14 mouse cellular contexts compared by ENCODE assay signal in genomic region chr7:5083325-5084105, GRCm38 (mm10). TPM values are rescaled to one million over a fixed set of nuclear protein-coding genes. Genes with fewer than 3 reads are reported as not detected.
DNase-seq lines count a peak whose midpoint lies in the region; ATAC-seq and TF ChIP-seq lines count a peak whose summit lies in the region.
"Had no signal": no experiment of that assay in that cellular context is flagged by ENCODE, and none has a peak within 500 bp of the region (broad histone marks: within the 10 kb centered on the region; RNA-seq: fewer than 3 reads in every experiment).

No protein-coding gene starts in this region.

- no peak for TF ChIP-seq POLR2A in MEL (IDR thresholded peaks at IDR 0.05; ENCODE audit: control insufficient read depth in 1 of 2, insufficient read depth in 1 of 2, low read depth in 1 of 2, low read length in 2 of 2, poor library complexity in 1 of 2)

- peaks cover 57% of the 10 kb centered on the region for H3K79me2 ChIP-seq in MEL (ENCODE audit: control insufficient read depth, insufficient read depth, low read length, poor library complexity)

- no peaks in the 10 kb centered on the region for H3K9me3 ChIP-seq in MEL (replicated peaks; ENCODE audit: insufficient read depth, low read length)
- H3K9me3 ChIP-seq in kidney, postnatal 0 days (replicated peaks; ENCODE audit: low read length): no peaks in the 10 kb centered on the region
- H3K9me3 ChIP-seq: heart, embryonic 13.5 days; limb, embryonic 12.5 days had no signal

- peaks cover 9 to 38% of the 10 kb centered on the region in 2 experiments for H3K36me3 ChIP-seq in MEL (ENCODE audit: control insufficient read depth in 1 of 2, insufficient read depth in 2 of 2, low read length in 2 of 2)
- peaks cover 30% of the 10 kb centered on the region; the same call in 1 of the 2 replicates for H3K36me3 ChIP-seq in kidney, postnatal 0 days (ENCODE audit: insufficient read depth, low read length)

- no peak overlapping the region for H3K9ac ChIP-seq in MEL (ENCODE audit: control insufficient read depth, low read depth, low read length, poor library complexity, severe bottlenecking)
- peak overlapping the region; percentile 18; the same call in 1 of the 2 replicates for H3K9ac ChIP-seq in kidney, postnatal 0 days (ENCODE audit: low read depth, low read length)
- H3K9ac ChIP-seq: heart, embryonic 13.5 days; limb, embryonic 12.5 days had no signal

- ATAC-seq in kidney, postnatal 0 days (replicated peaks; ENCODE audit: low FRiP score, low read depth): no peak
- peak; percentile 71 for ATAC-seq in monocyte, adult 5-6 weeks (replicated peaks; ENCODE audit: insufficient number of reproducible peaks, low FRiP score, low TSS enrichment, poor library complexity, severe bottlenecking)
- ATAC-seq: inflammation-experienced regulatory T-cells, adult 6 months had no signal

- no peak for TF ChIP-seq RAD21 in MEL (IDR thresholded peaks at IDR 0.05; ENCODE audit: low read depth, low read length)

- TF ChIP-seq CTCF in MEL (IDR thresholded peaks at IDR 0.05 in 2 of 3, conservative IDR thresholded peaks at IDR 0.05 in 1 of 3; ENCODE audit: control insufficient read depth in 1 of 3, insufficient read depth in 1 of 3, low read depth in 2 of 3, low read length in 3 of 3, poor library complexity in 1 of 3, severe bottlenecking in 1 of 3): no peak
- no peak for TF ChIP-seq CTCF in kidney, postnatal 0 days (IDR thresholded peaks at IDR 0.05; ENCODE audit: low read depth)

- no peak overlapping the region for H3K4me2 ChIP-seq in kidney, postnatal 0 days (ENCODE audit: low read length)
- H3K4me2 ChIP-seq: heart, embryonic 13.5 days; limb, embryonic 12.5 days had no signal

- no peak for TF ChIP-seq EP300 in MEL (IDR thresholded peaks at IDR 0.05; ENCODE audit: low read depth in 1 of 2, low read length in 2 of 2)

- peaks cover 8 to 34% of the 10 kb centered on the region in 2 experiments for H3K4me1 ChIP-seq in MEL (ENCODE audit: control insufficient read depth in 1 of 2, insufficient read depth in 2 of 2, low read length in 2 of 2)
- no peaks in the 10 kb centered on the region; the same call in 1 of the 2 replicates for H3K4me1 ChIP-seq in kidney, postnatal 0 days (replicated peaks; ENCODE audit: insufficient read depth, low read length)

- peak; percentile 67 to 74 for DNase-seq in kidney, adult 8-10 months
- no peak for DNase-seq in kidney, postnatal 10 days
- DNase-seq in MEL (ENCODE audit: low read depth, low spot score): peak; percentile 39
- no peak for DNase-seq in kidney, postnatal 0 days (ENCODE audit: low spot score)
- DNase-seq in layer of hippocampus, adult 11-12 months (ENCODE audit: low spot score): no peak
- no peak for DNase-seq in layer of hippocampus, postnatal 25 days (ENCODE audit: extremely low spot score in 1 of 2, low spot score in 1 of 2)

- 87% methylated on average over 18 of the region's 18 CpGs for WGBS in kidney, postnatal 0 days

- H3K27ac ChIP-seq in MEL (ENCODE audit: control insufficient read depth, low read depth, low read length): no peak overlapping the region
- H3K27ac ChIP-seq in kidney, postnatal 0 days: no peak overlapping the region
- H3K27ac ChIP-seq: heart, embryonic 13.5 days; limb, embryonic 12.5 days had no signal

- no peak overlapping the region for H3K4me3 ChIP-seq in MEL (ENCODE audit: control insufficient read depth in 1 of 2, insufficient read depth in 1 of 2, low read depth in 2 of 2, low read length in 2 of 2)
- H3K4me3 ChIP-seq in kidney, postnatal 0 days (replicated peaks; ENCODE audit: low read depth, low read length): no peak overlapping the region
- H3K4me3 ChIP-seq: heart, embryonic 13.5 days; limb, embryonic 12.5 days had no signal

- no peaks in the 10 kb centered on the region for H3K27me3 ChIP-seq in MEL (ENCODE audit: control insufficient read depth in 1 of 2, insufficient read depth in 2 of 2, low read length in 2 of 2)
- H3K27me3 ChIP-seq in kidney, postnatal 0 days (ENCODE audit: insufficient read depth, low read length): no peaks in the 10 kb centered on the region
- H3K27me3 ChIP-seq: heart, embryonic 13.5 days; limb, embryonic 12.5 days had no signal

TF ChIP-seq in MEL, 35 proteins besides CTCF, POLR2A, EP300 and RAD21:
- no peak for TF ChIP-seq KAT2A (conservative IDR thresholded peaks at IDR 0.05; ENCODE audit: low read depth, low read length)
- no peak for TF ChIP-seq MYB (IDR thresholded peaks at IDR 0.05; ENCODE audit: low read depth, low read length)
- no peak for TF ChIP-seq RCOR1 (IDR thresholded peaks at IDR 0.05; ENCODE audit: low read depth, low read length)
- TF ChIP-seq ELF1 (IDR thresholded peaks at IDR 0.05; ENCODE audit: low read depth, low read length): no peak
- no peak for TF ChIP-seq GABPA (IDR thresholded peaks at IDR 0.05; ENCODE audit: low read depth, low read length)
- TF ChIP-seq TCF12 (IDR thresholded peaks at IDR 0.05; ENCODE audit: low read depth, low read length): no peak
- TF ChIP-seq TAL1 (IDR thresholded peaks at IDR 0.05; ENCODE audit: low read length): no peak
- TF ChIP-seq HCFC1 (IDR thresholded peaks at IDR 0.05; ENCODE audit: low read depth, low read length): no peak
- no peak for TF ChIP-seq POLR2AphosphoS2 (IDR thresholded peaks at IDR 0.05; ENCODE audit: low read length)
- no peak for TF ChIP-seq POLR2AphosphoS5 (IDR thresholded peaks at IDR 0.05; ENCODE audit: borderline replicate concordance, low read depth, low read length)
- TF ChIP-seq MXI1 (IDR thresholded peaks at IDR 0.05; ENCODE audit: low read depth, low read length): no peak
- no peak for TF ChIP-seq CHD1 (IDR thresholded peaks at IDR 0.05; ENCODE audit: low read depth, low read length)
- TF ChIP-seq TBP (IDR thresholded peaks at IDR 0.05; ENCODE audit: low read depth, low read length): no peak
- TF ChIP-seq BHLHE40 (IDR thresholded peaks at IDR 0.05; ENCODE audit: borderline replicate concordance, low read depth, low read length): no peak
- TF ChIP-seq SIN3A (IDR thresholded peaks at IDR 0.05; ENCODE audit: low read length): no peak
- TF ChIP-seq ETS1 (IDR thresholded peaks at IDR 0.05; ENCODE audit: low read depth, low read length): no peak
- no peak for TF ChIP-seq USF2 (IDR thresholded peaks at IDR 0.05; ENCODE audit: borderline replicate concordance in 1 of 2, insufficient read depth in 1 of 2, low read depth in 1 of 2, low read length in 2 of 2)
- TF ChIP-seq NELFE (IDR thresholded peaks at IDR 0.05; ENCODE audit: low read depth, low read length): no peak
- no peak for TF ChIP-seq CHD2 (IDR thresholded peaks at IDR 0.05; ENCODE audit: low read length)

RNA-seq across cellular contexts. Expression of gene Epn1, which starts 3.5 kb away (rescaled TPM):
- total RNA-seq in MEL (2012; rRNA removed): 72.3 and 75.5 TPM in 2 replicates
- polyA plus RNA-seq in MEL (2012; ENCODE audit: insufficient read depth in 1 of 2, insufficient read length in 2 of 2, low read depth in 1 of 2, low replicate concordance in 2 of 2, missing spikeins in 1 of 2): 100 to 1,000 TPM in 1 of 2 experiments, not detected in 1; 147 TPM
- polyA plus RNA-seq in kidney, postnatal 0 days (2015; fragmentation: Nextera tagmentation; extraction: Ambion mirVana): 58.4 and 61.7 TPM in 2 replicates
- 65.8 to 88.9 TPM (median 80.5 TPM) in 3 replicates for total RNA-seq in monocyte, adult 5-6 weeks (2017)
- total RNA-seq in layer of hippocampus, postnatal 25 days (2021): 100 to 1,000 TPM; 520 to 560 TPM

RNA-seq across cellular contexts. Expression of gene U2af2, which starts 21.6 kb away (rescaled TPM):
- total RNA-seq in MEL (2012; rRNA removed): 301 and 311 TPM in 2 replicates
- polyA plus RNA-seq in MEL (2012; ENCODE audit: insufficient read depth in 1 of 2, insufficient read length in 2 of 2, low read depth in 1 of 2, low replicate concordance in 2 of 2, missing spikeins in 1 of 2): 100 to 1,000 TPM; 477 to 491 TPM
- 95.0 and 103 TPM in 2 replicates for polyA plus RNA-seq in kidney, postnatal 0 days (2015; fragmentation: Nextera tagmentation; extraction: Ambion mirVana)
- total RNA-seq in monocyte, adult 5-6 weeks (2017): 119 to 185 TPM (median 151 TPM) in 3 replicates
- total RNA-seq in layer of hippocampus, postnatal 25 days (2021): 100 to 1,000 TPM; 170 to 180 TPM

RNA-seq across cellular contexts. Expression of gene Zfp580, which starts 32.2 kb away (rescaled TPM):
- total RNA-seq in MEL (2012; rRNA removed): 1.0 and 1.7 TPM in 2 replicates
- polyA plus RNA-seq in MEL (2012; ENCODE audit: insufficient read depth in 1 of 2, insufficient read length in 2 of 2, low read depth in 1 of 2, low replicate concordance in 2 of 2, missing spikeins in 1 of 2): 10 to 100 TPM in 1 of 2 experiments, not detected in 1; 19.9 TPM
- polyA plus RNA-seq in kidney, postnatal 0 days (2015; fragmentation: Nextera tagmentation; extraction: Ambion mirVana): 48.7 and 54.0 TPM in 2 replicates
- total RNA-seq in monocyte, adult 5-6 weeks (2017): not detected in 3 replicates
- 10 to 100 TPM; 43.1 to 44.0 TPM for total RNA-seq in layer of hippocampus, postnatal 25 days (2021)

RNA-seq across cellular contexts. Expression of gene Rfpl4, which starts 33.2 kb away (rescaled TPM):
- not detected in 2 replicates for total RNA-seq in MEL (2012; rRNA removed)
- not detected for polyA plus RNA-seq in MEL (2012; ENCODE audit: insufficient read depth in 1 of 2, insufficient read length in 2 of 2, low read depth in 1 of 2, low replicate concordance in 2 of 2, missing spikeins in 1 of 2)
- polyA plus RNA-seq in kidney, postnatal 0 days (2015; fragmentation: Nextera tagmentation; extraction: Ambion mirVana): not detected in 2 replicates
- total RNA-seq in monocyte, adult 5-6 weeks (2017): not detected in 3 replicates
- not detected for total RNA-seq in layer of hippocampus, postnatal 25 days (2021)
- total RNA-seq: midbrain, postnatal 0 days had no signal
- polyA plus RNA-seq: cerebellum, adult 2 months; embryonic facial prominence, embryonic 14.5 days; frontal cortex, adult 2 months; inflammation-experienced regulatory T-cells, adult 6 months; limb, embryonic 12.5 days; midbrain, postnatal 0 days had no signal

RNA-seq across cellular contexts. Expression of gene Rasl2-9, which starts 42.2 kb away (rescaled TPM):
- total RNA-seq in MEL (2012; rRNA removed): not detected in 2 replicates
- polyA plus RNA-seq in MEL (2012; ENCODE audit: insufficient read depth in 1 of 2, insufficient read length in 2 of 2, low read depth in 1 of 2, low replicate concordance in 2 of 2, missing spikeins in 1 of 2): 100 to 1,000 TPM in 1 of 2 experiments, under 1 TPM in 1; 0.65 to 196 TPM
- 0.79 and 0.83 TPM in 2 replicates for polyA plus RNA-seq in kidney, postnatal 0 days (2015; fragmentation: Nextera tagmentation; extraction: Ambion mirVana)
- 0.53 to 2.8 TPM in 2 of 3 replicates, not detected in the other for total RNA-seq in monocyte, adult 5-6 weeks (2017)
- total RNA-seq in layer of hippocampus, postnatal 25 days (2021): under 1 TPM in 1 of 2 experiments, not detected in 1; 0.49 TPM
- total RNA-seq: midbrain, postnatal 0 days had no signal

Comparison
In these comparisons a context has a peak if more than half of its experiments do, and no peak if none do; other contexts are left out.
1. DNase-seq: peak in kidney, adult 8-10 months (2 of 2) and MEL (single experiment); none in kidney, postnatal 10 days (single experiment), kidney, postnatal 0 days (single experiment), layer of hippocampus, adult 11-12 months (single experiment) and layer of hippocampus, postnatal 25 days (0 of 2).
2. RNA of gene Zfp580, which starts 32.2 kb away (total RNA-seq): 43.1 to 44.0 TPM in layer of hippocampus, postnatal 25 days; 1.0 to 1.7 TPM in MEL and not detected in monocyte, adult 5-6 weeks; every median in the first group is over 10 times any median in the second.